Mouse (Mus musculus): Measurements from ENCODE around the gene Nckap1l.

DNA sequence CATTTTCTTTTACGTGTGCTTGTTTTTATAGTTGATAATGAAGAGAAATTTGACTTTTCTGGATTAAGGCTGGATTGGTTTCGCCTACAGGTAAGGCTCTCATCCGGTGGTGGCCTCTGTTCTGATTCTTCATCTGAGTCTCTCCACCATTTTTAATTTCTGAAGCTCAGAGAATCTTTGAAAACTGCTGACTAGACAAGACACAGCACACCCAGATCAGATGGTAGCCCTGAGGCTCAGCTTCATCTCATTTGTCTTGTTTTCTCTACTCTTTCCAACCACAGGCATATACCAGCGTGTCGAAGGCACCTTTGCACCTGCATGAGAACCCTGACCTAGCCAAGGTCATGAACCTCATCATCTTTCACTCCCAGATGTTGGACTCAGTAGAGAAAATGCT lies 20.2 kb downstream of the Nckap1l start:
- TF ChIP-seq GATA1 (IDR thresholded peaks at IDR 0.05; ENCODE audit: low read length) (no peak), TAL1 (IDR thresholded peaks at IDR 0.05; ENCODE audit: low read length) (no peak)

Measured in erythroblast, embryonic 14.5 days (primary cell).